Mouse (Mus musculus): Measurements from ENCODE around the gene Cyth1. TPM values are rescaled to one million over a fixed set of nuclear protein-coding genes. Genes with fewer than 3 reads are reported as not detected.

The Cyth1 gene
- total and polyA plus RNA-seq, 3 experiments = 13.2 to 13.6 TPM; not detected in 1

GRCm38 (mm10) chr11:118215928-118216458 is 32.4 kb downstream of the Cyth1 start:
- H3K27me3 ChIP-seq (ENCODE audit: control insufficient read depth in 1 of 2, insufficient read depth in 2 of 2, low read length in 2 of 2) = no peaks in the 10 kb centered on the region
- H3K4me1 ChIP-seq (ENCODE audit: control insufficient read depth in 1 of 2, insufficient read depth in 2 of 2, low read length in 2 of 2) = peaks cover 2 to 23% of the 10 kb centered on the region in 2 experiments
- peaks cover 0 to 10% of the 10 kb centered on the region in 2 experiments; a peak in 2 of 4 replicates for H3K36me3 ChIP-seq (ENCODE audit: control insufficient read depth in 1 of 2, insufficient read depth in 2 of 2, low read length in 2 of 2)
- H3K4me3 ChIP-seq (ENCODE audit: control insufficient read depth in 1 of 2, insufficient read depth in 1 of 2, low read depth in 2 of 2, low read length in 2 of 2) = no peak overlapping the region
- peaks cover 1% of the 10 kb centered on the region; the same call in 1 of the 2 replicates for H3K79me2 ChIP-seq (ENCODE audit: control insufficient read depth, insufficient read depth, low read length, poor library complexity)
- DNase-seq (ENCODE audit: low read depth, low spot score) = no peak
- no peak overlapping the region for H3K9ac ChIP-seq (ENCODE audit: control insufficient read depth, low read depth, low read length, poor library complexity, severe bottlenecking)
- TF ChIP-seq MYB (IDR thresholded peaks at IDR 0.05; ENCODE audit: low read depth, low read length) (no peak), JUND (IDR thresholded peaks at IDR 0.05; ENCODE audit: low read depth, low read length) (no peak), EP300 (IDR thresholded peaks at IDR 0.05; ENCODE audit: low read depth in 1 of 2, low read length in 2 of 2) (no peak), ZKSCAN1 (IDR thresholded peaks at IDR 0.05; ENCODE audit: low read depth, low read length) (no peak), GABPA (IDR thresholded peaks at IDR 0.05; ENCODE audit: low read depth, low read length) (no peak), RAD21 (IDR thresholded peaks at IDR 0.05; ENCODE audit: low read depth, low read length) (no peak), NRF1 (IDR thresholded peaks at IDR 0.05; ENCODE audit: insufficient read depth, low read depth, low read length, poor library complexity, severe bottlenecking) (no peak), TBP (IDR thresholded peaks at IDR 0.05; ENCODE audit: low read depth, low read length) (no peak), TCF12 (IDR thresholded peaks at IDR 0.05; ENCODE audit: low read depth, low read length) (no peak), MAX (IDR thresholded peaks at IDR 0.05; ENCODE audit: low read length) (no peak), SIN3A (IDR thresholded peaks at IDR 0.05; ENCODE audit: low read length) (no peak), MAFK (IDR thresholded peaks at IDR 0.05; ENCODE audit: borderline replicate concordance, low read depth, low read length) (no peak)
- no peaks in the 10 kb centered on the region for H3K9me3 ChIP-seq (replicated peaks; ENCODE audit: insufficient read depth, low read length)
- no peak overlapping the region for H3K27ac ChIP-seq (ENCODE audit: control insufficient read depth, low read depth, low read length)

DNA sequence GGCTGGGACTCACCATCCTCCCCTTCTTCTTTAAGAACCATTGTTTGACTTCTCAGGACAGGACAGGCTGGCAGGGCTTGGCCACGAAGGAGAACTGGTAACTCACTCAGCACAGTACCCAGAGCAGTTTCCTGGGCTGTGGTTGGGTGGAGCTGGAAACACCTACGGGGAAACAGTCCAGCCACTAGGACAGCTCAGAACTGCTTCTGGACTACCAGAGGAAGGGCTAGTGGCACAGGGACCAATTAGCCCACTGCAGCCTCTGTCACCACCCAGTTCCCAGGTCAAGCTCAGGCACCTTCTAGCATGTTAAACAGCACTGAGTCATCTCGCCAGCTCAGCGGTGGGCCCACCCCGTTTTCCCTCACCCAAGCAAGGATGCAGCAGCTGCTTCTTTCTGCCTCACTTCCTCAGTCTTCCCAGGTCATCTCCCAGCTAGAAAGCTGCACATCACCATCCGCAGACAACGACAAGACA is 35.7 kb downstream of the Cyth1 start:
- H3K79me2 ChIP-seq (ENCODE audit: control insufficient read depth, insufficient read depth, low read length, poor library complexity) = no peaks in the 10 kb centered on the region
- H3K27ac ChIP-seq (ENCODE audit: control insufficient read depth, low read depth, low read length) = no peak overlapping the region
- peak overlapping the region; percentile 59 for H3K9ac ChIP-seq (ENCODE audit: control insufficient read depth, low read depth, low read length, poor library complexity, severe bottlenecking)
- H3K4me1 ChIP-seq (ENCODE audit: control insufficient read depth in 1 of 2, insufficient read depth in 2 of 2, low read length in 2 of 2) = peaks cover 2 to 21% of the 10 kb centered on the region in 2 experiments
- peak overlapping the region; percentile 24 to 52 for H3K4me3 ChIP-seq (ENCODE audit: control insufficient read depth in 1 of 2, insufficient read depth in 1 of 2, low read depth in 2 of 2, low read length in 2 of 2)
- TF ChIP-seq POLR2AphosphoS5 (IDR thresholded peaks at IDR 0.05; ENCODE audit: borderline replicate concordance, low read depth, low read length) (no peak), TAL1 (IDR thresholded peaks at IDR 0.05; ENCODE audit: low read length) (no peak), MAZ (IDR thresholded peaks at IDR 0.05; ENCODE audit: low read depth, low read length) (no peak), EP300 (IDR thresholded peaks at IDR 0.05; ENCODE audit: low read depth in 1 of 2, low read length in 2 of 2) (no peak), CHD1 (IDR thresholded peaks at IDR 0.05; ENCODE audit: low read depth, low read length) (no peak), E2F4 (IDR thresholded peaks at IDR 0.05; ENCODE audit: borderline replicate concordance, low read depth, low read length) (no peak), MXI1 (IDR thresholded peaks at IDR 0.05; ENCODE audit: low read depth, low read length) (no peak), POLR2A (IDR thresholded peaks at IDR 0.05; ENCODE audit: control insufficient read depth in 1 of 2, insufficient read depth in 1 of 2, low read depth in 1 of 2, low read length in 2 of 2, poor library complexity in 1 of 2) (no peak), MAFK (IDR thresholded peaks at IDR 0.05; ENCODE audit: borderline replicate concordance, low read depth, low read length) (no peak), GATA1 (IDR thresholded peaks at IDR 0.05; ENCODE audit: low read depth, low read length) (no peak), NELFE (IDR thresholded peaks at IDR 0.05; ENCODE audit: low read depth, low read length) (no peak), JUND (IDR thresholded peaks at IDR 0.05; ENCODE audit: low read depth, low read length) (no peak)
- H3K36me3 ChIP-seq (ENCODE audit: control insufficient read depth in 1 of 2, insufficient read depth in 2 of 2, low read length in 2 of 2) = peaks cover 0 to 10% of the 10 kb centered on the region in 2 experiments; a peak in 2 of 4 replicates
- H3K9me3 ChIP-seq (replicated peaks; ENCODE audit: insufficient read depth, low read length) = no peaks in the 10 kb centered on the region
- peak; percentile 57 for DNase-seq (ENCODE audit: low read depth, low spot score)
- H3K27me3 ChIP-seq (ENCODE audit: control insufficient read depth in 1 of 2, insufficient read depth in 2 of 2, low read length in 2 of 2) = no peaks in the 10 kb centered on the region

Data from MEL (cell line).